Mouse (Mus musculus): ENCODE data around the gene Mettl16.

DNA sequence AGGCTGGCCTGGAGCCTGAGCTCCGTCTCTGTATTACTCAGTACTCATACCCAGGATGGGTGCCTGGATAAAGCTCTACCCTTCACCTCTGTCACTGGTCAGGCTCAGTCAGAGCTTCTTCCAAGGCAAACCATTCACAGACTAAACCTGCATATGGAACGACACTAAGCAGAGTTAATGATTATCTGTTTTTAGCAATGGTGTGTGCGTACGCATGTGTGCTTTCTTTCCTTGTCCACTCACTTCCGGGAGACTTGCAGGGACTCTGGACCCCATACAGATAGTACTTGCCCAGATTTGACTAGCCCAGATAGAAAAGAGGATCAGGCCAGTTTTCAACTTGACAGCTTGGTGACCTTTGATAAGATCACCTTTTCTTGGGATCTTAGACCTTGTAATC, 56.1 kb downstream of the Mettl16 start:
- TF ChIP-seq CTCF (IDR thresholded peaks at IDR 0.05; ENCODE audit: low read depth, low read length) (no peak), POLR2A (IDR thresholded peaks at IDR 0.05; ENCODE audit: borderline replicate concordance, low read depth, low read length) (no peak)
